Mouse (Mus musculus): ENCODE data around the gene Olfr568. TPM values are rescaled to one million over a fixed set of nuclear protein-coding genes. Genes with fewer than 3 reads are reported as not detected.

The Olfr568 gene
- polyA plus RNA-seq, 1 experiment from 2014 or later = 0.45 TPM

Other genes with a start within 250 kb of the Olfr568 start
- not detected in 2 replicates for gene Olfr554, start 238.7 kb upstream of the Olfr568 start, polyA plus RNA-seq (2015; fragmentation: Nextera tagmentation; extraction: Ambion mirVana)
- gene Olfr555, start 218.3 kb upstream of the Olfr568 start, polyA plus RNA-seq (2015; fragmentation: Nextera tagmentation; extraction: Ambion mirVana) = not detected in 2 replicates
- gene Olfr556, start 212.2 kb upstream of the Olfr568 start, polyA plus RNA-seq (2015; fragmentation: Nextera tagmentation; extraction: Ambion mirVana) = not detected in 2 replicates
- 16.6 and 18.6 TPM in 2 replicates for gene Trim68, start 189.8 kb upstream of the Olfr568 start, polyA plus RNA-seq (2015; fragmentation: Nextera tagmentation; extraction: Ambion mirVana)
- not detected in 2 replicates for gene Olfr557, start 181.2 kb upstream of the Olfr568 start, polyA plus RNA-seq (2015; fragmentation: Nextera tagmentation; extraction: Ambion mirVana)
- 0.08 and 0.15 TPM in 2 replicates for gene Olfr558, start 174.9 kb upstream of the Olfr568 start, polyA plus RNA-seq (2015; fragmentation: Nextera tagmentation; extraction: Ambion mirVana)
- not detected in 2 replicates for gene Olfr33, start 158.1 kb upstream of the Olfr568 start, polyA plus RNA-seq (2015; fragmentation: Nextera tagmentation; extraction: Ambion mirVana)
- not detected in 2 replicates for gene Olfr559, start 149.6 kb upstream of the Olfr568 start, polyA plus RNA-seq (2015; fragmentation: Nextera tagmentation; extraction: Ambion mirVana)
- not detected in 2 replicates for gene Olfr560, start 117.8 kb upstream of the Olfr568 start, polyA plus RNA-seq (2015; fragmentation: Nextera tagmentation; extraction: Ambion mirVana)
- 0.04 and 0.33 TPM in 2 replicates for gene Olfr78, start 117.7 kb upstream of the Olfr568 start, polyA plus RNA-seq (2015; fragmentation: Nextera tagmentation; extraction: Ambion mirVana)
- gene Olfr561, start 105.9 kb upstream of the Olfr568 start, polyA plus RNA-seq (2015; fragmentation: Nextera tagmentation; extraction: Ambion mirVana) = not detected in 2 replicates
- gene Olfr564, start 73.6 kb upstream of the Olfr568 start, polyA plus RNA-seq (2015; fragmentation: Nextera tagmentation; extraction: Ambion mirVana) = not detected in 2 replicates
- gene Olfr566, start 18.4 kb upstream of the Olfr568 start, polyA plus RNA-seq (2015; fragmentation: Nextera tagmentation; extraction: Ambion mirVana) = not detected in 2 replicates
- not detected in 2 replicates for gene Olfr569, start 13.8 kb downstream of the Olfr568 start, polyA plus RNA-seq (2015; fragmentation: Nextera tagmentation; extraction: Ambion mirVana)
- not detected in 2 replicates for gene Olfr570, start 17.5 kb downstream of the Olfr568 start, polyA plus RNA-seq (2015; fragmentation: Nextera tagmentation; extraction: Ambion mirVana)
- 0.15 and 0.33 TPM in 2 replicates for gene Olfr571, start 40.4 kb downstream of the Olfr568 start, polyA plus RNA-seq (2015; fragmentation: Nextera tagmentation; extraction: Ambion mirVana)
- gene Olfr572, start 47.3 kb downstream of the Olfr568 start, polyA plus RNA-seq (2015; fragmentation: Nextera tagmentation; extraction: Ambion mirVana) = not detected in 2 replicates
- gene Olfr573-ps1, start 65.5 kb downstream of the Olfr568 start, polyA plus RNA-seq (2015; fragmentation: Nextera tagmentation; extraction: Ambion mirVana) = not detected in 2 replicates
- gene Olfr574, start 71.3 kb downstream of the Olfr568 start, polyA plus RNA-seq (2015; fragmentation: Nextera tagmentation; extraction: Ambion mirVana) = not detected in 2 replicates
- gene Olfr575, start 81.7 kb downstream of the Olfr568 start, polyA plus RNA-seq (2015; fragmentation: Nextera tagmentation; extraction: Ambion mirVana) = not detected in 2 replicates
- gene Olfr576, start 85.5 kb downstream of the Olfr568 start, polyA plus RNA-seq (2015; fragmentation: Nextera tagmentation; extraction: Ambion mirVana) = not detected in 2 replicates
- gene Olfr577, start 98.8 kb downstream of the Olfr568 start, polyA plus RNA-seq (2015; fragmentation: Nextera tagmentation; extraction: Ambion mirVana) = not detected in 2 replicates
- gene Olfr578, start 112.2 kb downstream of the Olfr568 start, polyA plus RNA-seq (2015; fragmentation: Nextera tagmentation; extraction: Ambion mirVana) = not detected in 2 replicates
- not detected in 2 replicates for gene Olfr582, start 160.9 kb downstream of the Olfr568 start, polyA plus RNA-seq (2015; fragmentation: Nextera tagmentation; extraction: Ambion mirVana)
- gene Olfr583, start 174.2 kb downstream of the Olfr568 start, polyA plus RNA-seq (2015; fragmentation: Nextera tagmentation; extraction: Ambion mirVana) = not detected in 2 replicates
- not detected in 2 replicates for gene Olfr584, start 204.8 kb downstream of the Olfr568 start, polyA plus RNA-seq (2015; fragmentation: Nextera tagmentation; extraction: Ambion mirVana)
- not detected in 2 replicates for gene Olfr585, start 220.6 kb downstream of the Olfr568 start, polyA plus RNA-seq (2015; fragmentation: Nextera tagmentation; extraction: Ambion mirVana)
- not detected in 2 replicates for gene Olfr586, start 248.5 kb downstream of the Olfr568 start, polyA plus RNA-seq (2015; fragmentation: Nextera tagmentation; extraction: Ambion mirVana)

Data from embryonic facial prominence, embryonic 13.5 days (tissue).